Mouse (Mus musculus) neural tube, embryonic 12.5 days (tissue): ENCODE data around the gene 3110040N11Rik. TPM values are rescaled to one million over a fixed set of nuclear protein-coding genes. Genes with fewer than 3 reads are reported as not detected.
"Not testable (repeated sequence)": the region's sequence is repeated elsewhere in the genome, so short reads cannot be mapped to it uniquely, and the experiment has no call there.

Source experiments
- ATAC-seq: fragments of 200-750 bp; cut with Nextera tagmentation; 2 replicates; pipeline ENCODE4 v1.8.0; 2017; ENCODE audit warnings: low read depth, mild to moderate bottlenecking, moderate TSS enrichment, moderate library complexity; ENCODE audit not compliant: low FRiP score
- H3K27ac ChIP-seq: fragments of 300-500 bp; sonication (generic); 2 replicates; pipeline ENCODE4 v1.5.1; 2016
- H3K27me3 ChIP-seq: fragments of 300-500 bp; sonication (generic); replicated peaks from 2 replicates; pipeline ENCODE4 v1.6.1; 2016; ENCODE audit warnings: mild to moderate bottlenecking
- H3K36me3 ChIP-seq: fragments of 300-500 bp; sonication (generic); 2 replicates; pipeline ENCODE4 v1.6.1; 2016; ENCODE audit warnings: mild to moderate bottlenecking
- H3K4me1 ChIP-seq: fragments of 300-500 bp; sonication (generic); 2 replicates; pipeline ENCODE4 v1.6.1; 2016
- H3K4me2 ChIP-seq: fragments of 300-500 bp; sonication (generic); replicated peaks from 2 replicates; pipeline ENCODE4 v1.6.1; 2016; ENCODE audit warnings: mild to moderate bottlenecking
- H3K4me3 ChIP-seq: fragments of 300-500 bp; sonication (generic); 2 replicates; pipeline ENCODE4 v1.5.1; 2016
- H3K9ac ChIP-seq: fragments of 300-500 bp; sonication (generic); 2 replicates; pipeline ENCODE4 v1.6.1; 2016; ENCODE audit warnings: mild to moderate bottlenecking
- H3K9me3 ChIP-seq: fragments of 300-500 bp; sonication (generic); 2 replicates; pipeline ENCODE4 v1.6.1; 2016; ENCODE audit warnings: mild to moderate bottlenecking
- WGBS: fragments of 180-500 bp; shearing (Covaris S2); methylation state at CpG from one replicate; pipeline ENCODE4 v1.1.7; 2016; 5-methylcytosine and 5-hydroxymethylcytosine counted together
- polyA plus RNA-seq: library from polyadenylated mRNA; unstranded; fragments of >200 nt; fragmentation: Nextera tagmentation; extraction: Ambion mirVana; gene quantifications from 2 replicates; pipeline ENCODE4 v1.2.1, GENCODE M21; 2016

Gene 3110040N11Rik
- polyA plus RNA-seq = 40.0 and 41.7 TPM in 2 replicates

- Histone ChIP-seq H3K4me1 (peaks cover 9% of the 10 kb centered on the region; the same call in 1 of the 2 replicates), H3K36me3 (peaks cover 9% of the 10 kb centered on the region; the same call in 1 of the 2 replicates), H3K27me3 (no peaks in the 10 kb centered on the region), H3K9me3 (no peaks in the 10 kb centered on the region), H3K4me3 (peak within 1 kb of the TSS; percentile 55), H3K4me2 (peak within 1 kb of the TSS; percentile 85), H3K27ac (peak within 1 kb of the TSS; percentile 97), H3K9ac (peak within 1 kb of the TSS; percentile 79)
- under 1% methylated on average over 38 of the region's 38 CpGs for WGBS
- peak; percentile 94 for ATAC-seq
These were observed at the start of gene 3110040N11Rik for GRCm38 (mm10) chr7:81789095-81789757. TSS of gene 3110040N11Rik (minus strand) at chr7:81789478.

- not testable (repeated sequence) for H3K36me3 ChIP-seq, H3K4me3 ChIP-seq, H3K4me1 ChIP-seq, H3K9me3 ChIP-seq, H3K27ac ChIP-seq, H3K9ac ChIP-seq, ATAC-seq, H3K4me2 ChIP-seq, H3K27me3 ChIP-seq
- WGBS = 90% methylated on average over 5 of the region's 5 CpGs
These were observed 48.5 kb upstream of the 3110040N11Rik start for GRCm38 (mm10) chr7:81837771-81838170.

- Histone ChIP-seq H3K36me3 (no peaks in the 10 kb centered on the region), H3K4me1 (no peaks in the 10 kb centered on the region), H3K9ac (no peak overlapping the region), H3K4me3 (no peak overlapping the region), H3K4me2 (no peak overlapping the region), H3K9me3 (no peaks in the 10 kb centered on the region), H3K27me3 (no peaks in the 10 kb centered on the region), H3K27ac (no peak overlapping the region)
- 91% methylated on average over 5 of the region's 5 CpGs for WGBS
- ATAC-seq = no peak
These were observed 46.2 kb upstream of the 3110040N11Rik start for GRCm38 (mm10) chr7:81835430-81835829.

- no peak for ATAC-seq
- no peak overlapping the region for H3K4me2 ChIP-seq
- 0 out of 2 replicates have a peak, but pooled peaks cover 2% of the 10 kb centered on the region for H3K4me1 ChIP-seq
- H3K4me3 ChIP-seq = no peak overlapping the region
- no peaks in the 10 kb centered on the region for H3K36me3 ChIP-seq
- H3K9me3 ChIP-seq = no peaks in the 10 kb centered on the region
- no peaks in the 10 kb centered on the region for H3K27me3 ChIP-seq
- no peak overlapping the region for H3K27ac ChIP-seq
- no peak overlapping the region for H3K9ac ChIP-seq
These were observed 45.6 kb upstream of the 3110040N11Rik start for GRCm38 (mm10) chr7:81834847-81835246.

- peak; percentile 91 for ATAC-seq
- Histone ChIP-seq H3K4me1 (peaks cover 32% of the 10 kb centered on the region), H3K4me3 (peak within 1 kb of the TSS; percentile 89), H3K36me3 (no peaks in the 10 kb centered on the region), H3K27me3 (no peaks in the 10 kb centered on the region), H3K27ac (peak within 1 kb of the TSS; percentile 95), H3K4me2 (peak within 1 kb of the TSS; percentile 71), H3K9me3 (no peaks in the 10 kb centered on the region), H3K9ac (peak within 1 kb of the TSS; percentile 90)
- under 1% methylated on average over 58 of the region's 58 CpGs for WGBS
These were observed 40.2 kb upstream of the 3110040N11Rik start, which contains the start of gene Btbd1 for GRCm38 (mm10) chr7:81829379-81829894. TSS of gene Btbd1 (minus strand) at chr7:81829431.

- ATAC-seq = peak; percentile 85
- peak overlapping the region; percentile 95 for H3K27ac ChIP-seq
- peak overlapping the region; percentile 71 for H3K4me2 ChIP-seq
- H3K9me3 ChIP-seq = no peaks in the 10 kb centered on the region
- H3K4me1 ChIP-seq = peaks cover 32% of the 10 kb centered on the region
- under 1% methylated on average over 74 of the region's 91 CpGs for WGBS
- H3K36me3 ChIP-seq = no peaks in the 10 kb centered on the region
- H3K27me3 ChIP-seq = no peaks in the 10 kb centered on the region
- peak overlapping the region; percentile 90 for H3K9ac ChIP-seq
- peak overlapping the region; percentile 89 for H3K4me3 ChIP-seq
These were observed 39.6 kb upstream of the 3110040N11Rik start for GRCm38 (mm10) chr7:81828681-81829378.

- Histone ChIP-seq H3K4me2 (peak overlapping the region; percentile 71), H3K9ac (peak overlapping the region; percentile 90), H3K27ac (peak overlapping the region; percentile 95; the same call in 1 of the 2 replicates), H3K36me3 (no peaks in the 10 kb centered on the region), H3K9me3 (no peaks in the 10 kb centered on the region), H3K4me1 (peaks cover 32% of the 10 kb centered on the region), H3K27me3 (no peaks in the 10 kb centered on the region), H3K4me3 (peak overlapping the region; percentile 89)
- ATAC-seq = 0 out of 2 replicates have a peak, but pooled peaks have one; percentile 4
- WGBS = 28% methylated on average over 17 of the region's 17 CpGs
These were observed 38.8 kb upstream of the 3110040N11Rik start for GRCm38 (mm10) chr7:81827806-81828667.

GRCm38 (mm10) chr7:81825381-81825780 is 36.1 kb upstream of the 3110040N11Rik start:
- H3K9ac ChIP-seq = no peak overlapping the region
- 49% methylated on average over 3 of the region's 3 CpGs for WGBS
- H3K27ac ChIP-seq = no peak overlapping the region
- no peak overlapping the region for H3K4me3 ChIP-seq
- ATAC-seq = no peak
- no peaks in the 10 kb centered on the region for H3K9me3 ChIP-seq
- H3K4me2 ChIP-seq = no peak overlapping the region
- H3K4me1 ChIP-seq = peaks cover 32% of the 10 kb centered on the region
- H3K36me3 ChIP-seq = no peaks in the 10 kb centered on the region
- no peaks in the 10 kb centered on the region for H3K27me3 ChIP-seq

- Histone ChIP-seq H3K4me3 (no peak overlapping the region), H3K4me1 (peaks cover 30% of the 10 kb centered on the region), H3K36me3 (no peaks in the 10 kb centered on the region), H3K4me2 (no peak overlapping the region), H3K9me3 (no peaks in the 10 kb centered on the region), H3K27me3 (no peaks in the 10 kb centered on the region), H3K9ac (no peak overlapping the region), H3K27ac (no peak overlapping the region)
- 86% methylated on average over 3 of the region's 3 CpGs for WGBS
- no peak for ATAC-seq
These were observed 35.6 kb upstream of the 3110040N11Rik start for GRCm38 (mm10) chr7:81824906-81825305.

GRCm38 (mm10) chr7:81806067-81806466 is 16.8 kb upstream of the 3110040N11Rik start:
- H3K27ac ChIP-seq = no peak overlapping the region
- no peak overlapping the region for H3K9ac ChIP-seq
- 75% methylated on average over 5 of the region's 5 CpGs for WGBS

GRCm38 (mm10) chr7:81788536-81788935 is 742 bp downstream of the 3110040N11Rik start:
- ATAC-seq = peak; percentile 64
- peak overlapping the region; percentile 97 for H3K27ac ChIP-seq
- peak overlapping the region; percentile 85 for H3K4me2 ChIP-seq
- H3K4me1 ChIP-seq = peaks cover 9% of the 10 kb centered on the region; the same call in 1 of the 2 replicates
- WGBS = 7% methylated on average over 5 of the region's 5 CpGs
- H3K9me3 ChIP-seq = no peaks in the 10 kb centered on the region
- H3K4me3 ChIP-seq = peak overlapping the region; percentile 55
- peak overlapping the region; percentile 79 for H3K9ac ChIP-seq
- H3K27me3 ChIP-seq = no peaks in the 10 kb centered on the region
- H3K36me3 ChIP-seq = peaks cover 9% of the 10 kb centered on the region; the same call in 1 of the 2 replicates

More at GRCm38 (mm10) chr7:81806067-81806466, 16.8 kb upstream of the 3110040N11Rik start:
- H3K36me3 ChIP-seq = 0 out of 2 replicates have a peak, but pooled peaks cover 3% of the 10 kb centered on the region
- no peaks in the 10 kb centered on the region for H3K4me1 ChIP-seq
- no peak for ATAC-seq
- H3K4me3 ChIP-seq = no peak overlapping the region
- H3K27me3 ChIP-seq = no peaks in the 10 kb centered on the region
- H3K9me3 ChIP-seq = no peaks in the 10 kb centered on the region
- H3K4me2 ChIP-seq = no peak overlapping the region
